Mouse (Mus musculus): ENCODE results near the gene Gm42669. TPM values are rescaled to one million over a fixed set of nuclear protein-coding genes. Genes with fewer than 3 reads are reported as not detected.

Gm42669 gene
- polyA plus RNA-seq, 1 experiment, result not detected

GRCm38 (mm10) chr5:107494759-107495158 is 12.7 kb upstream of the Gm42669 start:
- Histone ChIP-seq H3K4me1 (ENCODE audit: control insufficient read depth, insufficient read depth, low read length) (peaks cover 9% of the 10 kb centered on the region; the same call in 1 of the 2 replicates), H3K27ac (ENCODE audit: insufficient read depth, low read depth, low read length) (no peak overlapping the region), H3K4me3 (ENCODE audit: insufficient read depth, low read length) (no peak overlapping the region)
- TF ChIP-seq POLR2A (IDR thresholded peaks at IDR 0.05; ENCODE audit: borderline replicate concordance, low read depth, low read length) (no peak), CTCF (IDR thresholded peaks at IDR 0.05; ENCODE audit: low read depth, low read length) (no peak)

GRCm38 (mm10) chr5:107496047-107496446 is 11.4 kb upstream of the Gm42669 start:
- peaks cover 9% of the 10 kb centered on the region; the same call in 1 of the 2 replicates for H3K4me1 ChIP-seq (ENCODE audit: control insufficient read depth, insufficient read depth, low read length)
- TF ChIP-seq CTCF (IDR thresholded peaks at IDR 0.05; ENCODE audit: low read depth, low read length), result no peak
- no peak for TF ChIP-seq POLR2A (IDR thresholded peaks at IDR 0.05; ENCODE audit: borderline replicate concordance, low read depth, low read length)
- no peak overlapping the region for H3K27ac ChIP-seq (ENCODE audit: insufficient read depth, low read depth, low read length)
- H3K4me3 ChIP-seq (ENCODE audit: insufficient read depth, low read length), result no peak overlapping the region

GRCm38 (mm10) chr5:107497519-107498501 is 9.6 kb upstream of the Gm42669 start:
- TF ChIP-seq CTCF (IDR thresholded peaks at IDR 0.05; ENCODE audit: low read depth, low read length), result no peak
- TF ChIP-seq POLR2A (IDR thresholded peaks at IDR 0.05; ENCODE audit: borderline replicate concordance, low read depth, low read length), result no peak

GRCm38 (mm10) chr5:107498806-107499310 is 8.6 kb upstream of the Gm42669 start:
- H3K4me1 ChIP-seq (ENCODE audit: control insufficient read depth, insufficient read depth, low read length), result peaks cover 4% of the 10 kb centered on the region; the same call in 1 of the 2 replicates
- no peak overlapping the region for H3K27ac ChIP-seq (ENCODE audit: insufficient read depth, low read depth, low read length)
- H3K4me3 ChIP-seq (ENCODE audit: insufficient read depth, low read length), result no peak overlapping the region
- TF ChIP-seq POLR2A (IDR thresholded peaks at IDR 0.05; ENCODE audit: borderline replicate concordance, low read depth, low read length) (no peak), CTCF (IDR thresholded peaks at IDR 0.05; ENCODE audit: low read depth, low read length) (no peak)

More at GRCm38 (mm10) chr5:107497519-107498501, 9.6 kb upstream of the Gm42669 start:
- Histone ChIP-seq H3K4me1 (ENCODE audit: control insufficient read depth, insufficient read depth, low read length) (peaks cover 4% of the 10 kb centered on the region; the same call in 1 of the 2 replicates), H3K27ac (ENCODE audit: insufficient read depth, low read depth, low read length) (no peak overlapping the region), H3K4me3 (ENCODE audit: insufficient read depth, low read length) (no peak overlapping the region)

GRCm38 (mm10) chr5:107499891-107500535 is 7.4 kb upstream of the Gm42669 start:
- TF ChIP-seq POLR2A (IDR thresholded peaks at IDR 0.05; ENCODE audit: borderline replicate concordance, low read depth, low read length), result no peak
- no peak for TF ChIP-seq CTCF (IDR thresholded peaks at IDR 0.05; ENCODE audit: low read depth, low read length)
- no peak overlapping the region for H3K4me3 ChIP-seq (ENCODE audit: insufficient read depth, low read length)

GRCm38 (mm10) chr5:107500741-107501140 is 6.7 kb upstream of the Gm42669 start:
- Histone ChIP-seq H3K4me1 (ENCODE audit: control insufficient read depth, insufficient read depth, low read length) (peaks cover 4% of the 10 kb centered on the region; the same call in 1 of the 2 replicates), H3K4me3 (ENCODE audit: insufficient read depth, low read length) (no peak overlapping the region), H3K27ac (ENCODE audit: insufficient read depth, low read depth, low read length) (no peak overlapping the region)
- TF ChIP-seq CTCF (IDR thresholded peaks at IDR 0.05; ENCODE audit: low read depth, low read length) (no peak), POLR2A (IDR thresholded peaks at IDR 0.05; ENCODE audit: borderline replicate concordance, low read depth, low read length) (no peak)

More at GRCm38 (mm10) chr5:107499891-107500535, 7.4 kb upstream of the Gm42669 start:
- Histone ChIP-seq H3K27ac (ENCODE audit: insufficient read depth, low read depth, low read length) (no peak overlapping the region), H3K4me1 (ENCODE audit: control insufficient read depth, insufficient read depth, low read length) (peaks cover 4% of the 10 kb centered on the region; the same call in 1 of the 2 replicates)

GRCm38 (mm10) chr5:107510503-107510902 is 3.1 kb downstream of the Gm42669 start:
- TF ChIP-seq POLR2A (IDR thresholded peaks at IDR 0.05; ENCODE audit: borderline replicate concordance, low read depth, low read length) (no peak), CTCF (IDR thresholded peaks at IDR 0.05; ENCODE audit: low read depth, low read length) (no peak)
- H3K4me1 ChIP-seq (ENCODE audit: control insufficient read depth, insufficient read depth, low read length), result no peaks in the 10 kb centered on the region; the same call in 1 of the 2 replicates
- no peak overlapping the region for H3K4me3 ChIP-seq (ENCODE audit: insufficient read depth, low read length)
- no peak overlapping the region for H3K27ac ChIP-seq (ENCODE audit: insufficient read depth, low read depth, low read length)

GRCm38 (mm10) chr5:107511326-107511725 is 3.9 kb downstream of the Gm42669 start:
- Histone ChIP-seq H3K4me3 (ENCODE audit: insufficient read depth, low read length) (no peak overlapping the region), H3K27ac (ENCODE audit: insufficient read depth, low read depth, low read length) (no peak overlapping the region), H3K4me1 (ENCODE audit: control insufficient read depth, insufficient read depth, low read length) (no peaks in the 10 kb centered on the region; the same call in 1 of the 2 replicates)
- TF ChIP-seq CTCF (IDR thresholded peaks at IDR 0.05; ENCODE audit: low read depth, low read length), result no peak
- no peak for TF ChIP-seq POLR2A (IDR thresholded peaks at IDR 0.05; ENCODE audit: borderline replicate concordance, low read depth, low read length)

- TF ChIP-seq CTCF (IDR thresholded peaks at IDR 0.05; ENCODE audit: low read depth, low read length), result peak; percentile 59
- no peak for TF ChIP-seq POLR2A (IDR thresholded peaks at IDR 0.05; ENCODE audit: borderline replicate concordance, low read depth, low read length)
- Histone ChIP-seq H3K4me1 (ENCODE audit: control insufficient read depth, insufficient read depth, low read length) (no peaks in the 10 kb centered on the region; the same call in 1 of the 2 replicates), H3K27ac (ENCODE audit: insufficient read depth, low read depth, low read length) (no peak overlapping the region), H3K4me3 (ENCODE audit: insufficient read depth, low read length) (no peak overlapping the region)
Observed at GRCm38 (mm10) chr5:107513583-107513982, 6.2 kb downstream of the Gm42669 start.

Data from bone marrow macrophage, adult 2 months (primary cell).